Mouse (Mus musculus) midbrain, embryonic 10.5 days (tissue): ENCODE measurements around the gene Spock1. TPM values are rescaled to one million over a fixed set of nuclear protein-coding genes. Genes with fewer than 3 reads are reported as not detected.

Experiments used
- DNase-seq: peaks from one replicate; pipeline ENCODE4 v3.0.0-alpha.2; 2017; ENCODE audit warnings: low spot score
- H3K27ac ChIP-seq: fragments of 300-500 bp; sonication (generic); replicated peaks from 2 replicates; pipeline ENCODE4 v1.5.1; 2016; ENCODE audit warnings: mild to moderate bottlenecking
- H3K27me3 ChIP-seq: fragments of 300-500 bp; sonication (generic); 2 replicates; pipeline ENCODE4 v1.6.1; 2016; ENCODE audit warnings: low read depth, mild to moderate bottlenecking; ENCODE audit not compliant: poor library complexity, severe bottlenecking
- H3K36me3 ChIP-seq: fragments of 300-500 bp; sonication (generic); 2 replicates; pipeline ENCODE4 v1.6.1; 2016; ENCODE audit warnings: mild to moderate bottlenecking, moderate library complexity
- H3K4me1 ChIP-seq: fragments of 300-500 bp; sonication (generic); 2 replicates; pipeline ENCODE4 v1.6.1; 2016
- H3K4me3 ChIP-seq: fragments of 300-500 bp; sonication (generic); 2 replicates; pipeline ENCODE4 v1.5.1; 2016; ENCODE audit warnings: mild to moderate bottlenecking, moderate library complexity
- H3K9me3 ChIP-seq: fragments of 300-500 bp; sonication (generic); replicated peaks from 2 replicates; pipeline ENCODE4 v1.6.1; 2016; ENCODE audit warnings: mild to moderate bottlenecking
- WGBS: fragments of 180-500 bp; shearing (Covaris S2); methylation state at CpG from one replicate; pipeline ENCODE4 v1.1.7; 2016; 5-methylcytosine and 5-hydroxymethylcytosine counted together
- polyA plus RNA-seq: library from polyadenylated mRNA; unstranded; fragments of >200 nt; fragmentation: Nextera tagmentation; extraction: Ambion mirVana; gene quantifications from 2 replicates; pipeline ENCODE4 v1.2.1, GENCODE M21; 2016

Spock1 gene
- polyA plus RNA-seq, 1 experiment from 2014 or later = 5.0 TPM

DNA sequence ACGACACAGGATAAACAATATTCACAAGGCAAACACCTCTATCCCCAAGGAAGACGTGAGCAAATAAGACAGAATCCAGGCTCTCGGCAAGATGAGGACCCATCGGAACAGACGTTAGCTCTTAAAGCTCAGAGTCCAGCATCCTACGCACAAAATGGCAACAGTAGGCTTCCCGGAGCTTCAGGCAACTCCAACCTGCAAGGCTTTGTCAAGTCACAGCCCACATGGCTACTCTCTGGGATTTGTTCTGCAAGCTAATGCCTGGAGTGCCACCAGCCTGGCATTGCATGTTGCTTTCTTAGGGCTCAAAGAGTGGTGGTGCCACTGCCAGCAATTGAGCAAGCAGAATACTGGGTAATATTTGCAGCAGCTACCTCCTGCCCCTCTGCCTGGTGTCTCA lies 373.8 kb downstream of the Spock1 start:
- WGBS = 91% methylated on average over 7 of the region's 7 CpGs
- no peak overlapping the region for H3K27ac ChIP-seq
- H3K36me3 ChIP-seq = no peaks in the 10 kb centered on the region
- H3K4me1 ChIP-seq = peaks cover 17% of the 10 kb centered on the region
- H3K4me3 ChIP-seq = no peak overlapping the region
- H3K27me3 ChIP-seq = no peaks in the 10 kb centered on the region
- no peak for DNase-seq
- H3K9me3 ChIP-seq = no peaks in the 10 kb centered on the region

DNA sequence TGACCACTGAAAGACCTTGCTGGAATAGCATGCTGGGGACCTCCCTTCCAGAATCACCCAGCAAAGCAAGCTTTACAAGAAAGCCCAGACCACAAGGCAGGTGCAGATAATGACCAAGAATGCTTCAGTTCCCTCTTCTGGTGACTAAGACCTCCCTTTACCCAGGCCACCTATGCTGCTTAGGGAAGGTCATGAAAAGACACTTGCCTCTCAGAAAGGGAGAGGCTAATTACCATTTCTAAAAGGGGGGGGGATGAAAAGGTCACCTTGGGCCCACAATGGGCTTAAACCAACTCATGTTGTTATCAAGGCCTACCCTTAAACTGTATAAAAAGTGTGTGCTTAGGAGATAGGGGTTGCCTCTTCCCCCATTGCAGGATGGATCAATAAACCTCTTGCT lies 382.2 kb downstream of the Spock1 start:
- Histone ChIP-seq H3K36me3 (no peaks in the 10 kb centered on the region), H3K9me3 (no peaks in the 10 kb centered on the region), H3K27ac (no peak overlapping the region), H3K27me3 (no peaks in the 10 kb centered on the region), H3K4me3 (no peak overlapping the region), H3K4me1 (no peaks in the 10 kb centered on the region)
- no peak for DNase-seq

DNA sequence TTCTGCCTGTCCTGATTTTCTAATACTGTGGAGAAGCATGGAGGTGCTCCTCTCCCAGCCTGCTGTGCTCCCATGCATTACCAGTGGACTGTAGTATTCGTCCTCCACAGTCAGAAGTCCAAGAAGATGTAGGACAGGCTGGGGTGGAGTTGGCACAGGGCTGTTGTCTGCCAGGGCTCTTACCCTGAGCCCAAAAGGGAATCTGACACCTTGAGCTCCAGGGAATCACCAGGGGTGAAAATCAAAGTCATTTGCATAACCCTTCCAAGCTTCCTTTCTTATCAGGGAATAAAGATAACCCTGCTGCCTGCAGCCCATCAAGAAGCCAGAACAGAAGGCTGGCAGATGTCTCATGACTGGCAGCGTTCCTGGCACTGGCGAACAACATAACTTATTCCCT lies 383.6 kb downstream of the Spock1 start:
- H3K27ac ChIP-seq = no peak overlapping the region
- H3K4me3 ChIP-seq = no peak overlapping the region
- no peaks in the 10 kb centered on the region for H3K9me3 ChIP-seq
- DNase-seq = no peak
- no peaks in the 10 kb centered on the region for H3K27me3 ChIP-seq
- H3K4me1 ChIP-seq = peaks cover 5% of the 10 kb centered on the region; the same call in 1 of the 2 replicates
- H3K36me3 ChIP-seq = no peaks in the 10 kb centered on the region
- 80% methylated on average over 3 of the region's 3 CpGs for WGBS

DNA sequence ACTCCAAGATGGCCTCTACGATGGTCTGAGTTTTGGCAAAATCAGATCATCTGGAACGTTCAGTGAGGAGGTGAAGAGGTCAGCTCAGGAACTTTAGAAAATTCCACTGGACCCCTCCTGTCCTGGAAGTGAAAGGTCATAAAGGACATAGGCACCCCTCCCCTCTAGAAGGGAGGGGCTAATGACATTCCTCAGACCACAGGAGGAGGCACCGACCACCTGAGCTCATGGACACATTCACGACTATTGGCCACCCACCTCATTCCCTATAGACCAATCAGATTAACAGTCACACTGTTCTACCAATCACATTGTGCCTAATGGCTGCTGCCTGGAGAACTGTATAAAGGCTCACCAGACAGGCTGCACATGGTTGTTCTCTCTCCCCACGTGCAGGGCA lies 384.8 kb downstream of the Spock1 start:
- peaks cover 5% of the 10 kb centered on the region; the same call in 1 of the 2 replicates for H3K4me1 ChIP-seq
- WGBS = 90% methylated on average over 5 of the region's 5 CpGs
- no peaks in the 10 kb centered on the region for H3K36me3 ChIP-seq
- H3K27me3 ChIP-seq = no peaks in the 10 kb centered on the region
- H3K9me3 ChIP-seq = no peaks in the 10 kb centered on the region
- H3K4me3 ChIP-seq = no peak overlapping the region
- no peak overlapping the region for H3K27ac ChIP-seq
- DNase-seq = no peak

- Histone ChIP-seq H3K36me3 (no peaks in the 10 kb centered on the region), H3K9me3 (no peaks in the 10 kb centered on the region), H3K4me1 (peaks cover 5% of the 10 kb centered on the region; the same call in 1 of the 2 replicates), H3K27ac (no peak overlapping the region; the same call in 1 of the 2 replicates), H3K27me3 (no peaks in the 10 kb centered on the region), H3K4me3 (no peak overlapping the region)
- 84% methylated on average over 4 of the region's 4 CpGs for WGBS
- no peak for DNase-seq
Observed at GRCm38 (mm10) chr13:57522319-57522718, 385.8 kb downstream of the Spock1 start.

DNA sequence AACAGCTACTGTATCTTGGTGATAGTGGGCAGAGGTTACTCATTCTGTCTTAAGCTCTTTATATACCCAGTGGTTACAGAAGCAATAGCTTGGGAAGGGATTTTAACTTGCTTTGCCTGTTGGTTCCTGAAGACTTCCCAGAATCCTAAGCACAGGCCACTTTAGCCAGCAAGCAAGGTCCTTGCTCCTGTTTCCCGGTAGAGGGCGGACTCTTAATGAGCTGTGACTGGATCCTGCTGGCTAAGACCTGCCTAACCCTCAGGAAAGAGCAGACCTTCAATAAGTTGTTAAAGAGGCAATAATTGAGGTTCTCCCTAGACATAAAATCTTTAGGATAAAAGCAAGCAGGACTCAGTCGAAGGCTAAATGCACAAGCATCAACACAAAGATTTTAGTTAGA lies 387.0 kb downstream of the Spock1 start:
- H3K36me3 ChIP-seq = no peaks in the 10 kb centered on the region
- H3K4me3 ChIP-seq = no peak overlapping the region
- 21% methylated on average over 3 of the region's 3 CpGs for WGBS
- H3K9me3 ChIP-seq = no peaks in the 10 kb centered on the region
- H3K27me3 ChIP-seq = no peaks in the 10 kb centered on the region
- no peak overlapping the region for H3K27ac ChIP-seq
- peak; percentile 37 for DNase-seq
- H3K4me1 ChIP-seq = peaks cover 5% of the 10 kb centered on the region; the same call in 1 of the 2 replicates

DNA sequence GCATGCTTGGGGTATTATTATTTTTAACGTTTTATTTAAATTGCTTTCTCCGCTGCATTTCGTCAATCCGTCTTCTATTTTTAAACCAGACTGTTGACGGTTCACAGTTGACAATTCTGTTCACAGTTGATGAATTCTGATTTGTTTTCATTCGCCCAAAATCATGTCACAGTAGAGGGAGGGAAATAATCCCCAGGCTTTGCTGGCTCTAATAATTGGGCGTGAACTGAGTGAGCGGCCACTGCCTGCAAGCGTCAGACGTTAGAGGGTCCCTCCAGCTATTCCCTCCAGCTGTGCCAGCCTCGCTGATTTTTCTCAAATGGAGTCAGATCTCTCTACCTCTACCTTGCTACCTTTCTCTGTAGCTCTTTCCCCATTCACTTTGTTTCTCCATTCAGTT lies 388.3 kb downstream of the Spock1 start:
- Histone ChIP-seq H3K36me3 (no peaks in the 10 kb centered on the region), H3K27ac (no peak overlapping the region), H3K9me3 (no peaks in the 10 kb centered on the region), H3K4me3 (no peak overlapping the region), H3K27me3 (no peaks in the 10 kb centered on the region), H3K4me1 (peaks cover 5% of the 10 kb centered on the region; the same call in 1 of the 2 replicates)
- WGBS = 71% methylated on average over 11 of the region's 11 CpGs
- no peak for DNase-seq

GRCm38 (mm10) chr13:57515737-57516136 lies 392.4 kb downstream of the Spock1 start:
- H3K9me3 ChIP-seq = no peaks in the 10 kb centered on the region
- DNase-seq = no peak
- no peak overlapping the region for H3K27ac ChIP-seq
- no peak overlapping the region for H3K4me3 ChIP-seq
- no peaks in the 10 kb centered on the region for H3K27me3 ChIP-seq
- H3K36me3 ChIP-seq = no peaks in the 10 kb centered on the region
- peaks cover 5% of the 10 kb centered on the region; the same call in 1 of the 2 replicates for H3K4me1 ChIP-seq
- WGBS = 87% methylated on average over 11 of the region's 11 CpGs

DNA sequence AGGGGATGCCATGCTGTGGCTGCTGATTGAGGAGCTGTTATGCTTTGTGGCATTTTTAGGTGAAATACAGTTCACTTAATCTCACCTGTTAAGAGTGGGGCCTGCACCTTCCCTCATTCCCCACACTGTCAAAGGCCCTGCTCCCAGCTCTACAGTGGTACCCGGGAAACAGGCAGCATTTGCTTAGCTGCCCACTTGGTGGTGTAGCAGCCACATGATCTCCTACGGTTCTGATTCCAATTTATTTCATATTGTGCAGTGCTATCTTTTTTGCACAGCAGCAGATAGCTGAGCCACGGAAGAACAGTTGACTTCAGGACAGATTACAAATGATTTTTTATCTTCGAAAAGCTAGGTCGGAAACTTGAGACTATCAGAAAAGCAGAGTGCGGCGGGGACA lies 406.6 kb downstream of the Spock1 start:
- WGBS = 95% methylated on average over 7 of the region's 7 CpGs
- Histone ChIP-seq H3K4me3 (no peak overlapping the region), H3K9me3 (no peaks in the 10 kb centered on the region), H3K27me3 (no peaks in the 10 kb centered on the region), H3K36me3 (no peaks in the 10 kb centered on the region), H3K27ac (no peak overlapping the region), H3K4me1 (no peaks in the 10 kb centered on the region)
- no peak for DNase-seq

DNA sequence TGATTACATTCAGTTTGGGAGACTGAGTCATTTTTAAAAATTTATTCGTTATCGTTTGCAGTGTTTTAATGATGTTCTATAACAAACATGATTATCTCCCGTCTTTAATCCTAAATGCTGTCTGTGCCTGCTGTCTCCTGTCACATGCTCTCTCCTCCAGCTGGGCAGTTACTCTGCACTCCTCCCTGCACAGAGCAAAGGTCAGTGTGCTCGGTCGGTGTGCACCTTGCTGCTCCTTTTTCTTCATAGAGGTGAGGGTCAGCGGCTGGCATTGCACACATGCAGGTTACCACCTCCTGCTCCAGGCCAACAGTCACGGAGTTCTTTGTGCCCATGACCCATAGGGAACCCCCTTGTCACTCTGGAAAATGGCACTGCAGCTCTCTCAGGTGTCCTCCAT lies 411.4 kb downstream of the Spock1 start:
- Histone ChIP-seq H3K36me3 (no peaks in the 10 kb centered on the region), H3K4me3 (no peak overlapping the region), H3K9me3 (no peaks in the 10 kb centered on the region), H3K27ac (no peak overlapping the region), H3K4me1 (no peaks in the 10 kb centered on the region), H3K27me3 (no peaks in the 10 kb centered on the region)
- 88% methylated on average over 7 of the region's 7 CpGs for WGBS
- DNase-seq = no peak

DNA sequence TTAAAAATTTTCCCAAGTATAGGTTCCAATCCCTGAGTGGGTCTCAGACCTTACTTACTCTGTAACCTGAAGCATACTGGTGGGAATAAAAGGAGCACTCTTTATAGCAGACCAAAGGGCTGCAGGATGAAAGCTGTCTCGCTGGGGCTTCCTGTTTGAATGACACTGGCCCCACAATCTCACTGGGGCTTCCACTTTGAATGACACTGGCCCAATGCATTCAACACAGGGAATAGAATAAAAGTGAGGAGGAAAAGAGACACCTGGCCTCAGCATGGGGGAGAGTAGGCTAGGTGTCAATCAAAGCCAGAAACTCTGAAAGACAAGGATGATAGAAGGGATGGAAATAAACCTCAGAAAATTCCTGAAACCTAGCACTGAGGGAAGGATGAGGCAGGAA lies 413.3 kb downstream of the Spock1 start:
- no peak overlapping the region for H3K4me3 ChIP-seq
- H3K4me1 ChIP-seq = no peaks in the 10 kb centered on the region
- H3K9me3 ChIP-seq = no peaks in the 10 kb centered on the region
- DNase-seq = no peak
- H3K27me3 ChIP-seq = no peaks in the 10 kb centered on the region
- H3K27ac ChIP-seq = no peak overlapping the region
- no peaks in the 10 kb centered on the region for H3K36me3 ChIP-seq
- 44% methylated on average over 1 of the region's 1 CpGs for WGBS

- no peaks in the 10 kb centered on the region for H3K4me1 ChIP-seq
- H3K4me3 ChIP-seq = no peak overlapping the region
- 89% methylated on average over 8 of the region's 8 CpGs for WGBS
- no peaks in the 10 kb centered on the region for H3K27me3 ChIP-seq
- no peak for DNase-seq
- no peaks in the 10 kb centered on the region for H3K9me3 ChIP-seq
- no peaks in the 10 kb centered on the region for H3K36me3 ChIP-seq
- H3K27ac ChIP-seq = no peak overlapping the region
Observed at GRCm38 (mm10) chr13:57488926-57489325, 419.2 kb downstream of the Spock1 start.

- no peak overlapping the region for H3K4me3 ChIP-seq
- no peaks in the 10 kb centered on the region for H3K9me3 ChIP-seq
- 84% methylated on average over 16 of the region's 16 CpGs for WGBS
- no peaks in the 10 kb centered on the region for H3K36me3 ChIP-seq
- no peak overlapping the region for H3K27ac ChIP-seq
- DNase-seq = no peak
- no peaks in the 10 kb centered on the region for H3K4me1 ChIP-seq
- H3K27me3 ChIP-seq = no peaks in the 10 kb centered on the region
Observed at GRCm38 (mm10) chr13:57484426-57485168, 423.5 kb downstream of the Spock1 start.
